Comparison of ENCODE assay signal across 14 mouse cellular contexts in genomic region chr6:129113769-129114168, GRCm38 (mm10). TPM values are rescaled to one million over a fixed set of nuclear protein-coding genes. Genes with fewer than 3 reads are reported as not detected.
DNase-seq lines count a peak whose midpoint lies in the region; ATAC-seq lines count a peak whose summit lies in the region.
"Had no signal": no experiment of that assay in that cellular context is flagged by ENCODE, and none has a peak within 500 bp of the region (broad histone marks: within the 10 kb centered on the region; RNA-seq: fewer than 3 reads in every experiment).

No protein-coding gene starts in this region.

- no peak overlapping the region for H3K9ac ChIP-seq in embryonic facial prominence, embryonic 14.5 days (ENCODE audit: low read depth, low read length)
- no peak overlapping the region for H3K9ac ChIP-seq in liver, embryonic 11.5 days (ENCODE audit: low read depth, low read length)
- H3K9ac ChIP-seq in intestine, embryonic 15.5 days = no peak overlapping the region
- no peak overlapping the region for H3K9ac ChIP-seq in forebrain, embryonic 13.5 days
- H3K9ac ChIP-seq: hindbrain, embryonic 14.5 days; limb, embryonic 12.5 days had no signal

- no peak overlapping the region for H3K27ac ChIP-seq in embryonic facial prominence, embryonic 14.5 days (replicated peaks; ENCODE audit: low read depth, low read length)
- H3K27ac ChIP-seq in embryonic facial prominence, embryonic 10.5 days (replicated peaks) = no peak overlapping the region
- H3K27ac ChIP-seq in liver, embryonic 11.5 days (ENCODE audit: low read depth, low read length) = no peak overlapping the region
- no peak overlapping the region for H3K27ac ChIP-seq in intestine, embryonic 15.5 days
- no peak overlapping the region for H3K27ac ChIP-seq in forebrain, embryonic 10.5 days
- H3K27ac ChIP-seq in forebrain, embryonic 13.5 days = no peak overlapping the region
- H3K27ac ChIP-seq: hindbrain, embryonic 14.5 days; limb, embryonic 12.5 days had no signal

- no peaks in the 10 kb centered on the region for H3K27me3 ChIP-seq in embryonic facial prominence, embryonic 14.5 days (replicated peaks; ENCODE audit: control insufficient read depth, insufficient read depth, low read length)
- no peaks in the 10 kb centered on the region for H3K27me3 ChIP-seq in embryonic facial prominence, embryonic 10.5 days (replicated peaks; ENCODE audit: low read depth, poor library complexity, severe bottlenecking)
- no peaks in the 10 kb centered on the region for H3K27me3 ChIP-seq in liver, embryonic 11.5 days (replicated peaks; ENCODE audit: control insufficient read depth, insufficient read depth, low read length)
- no peaks in the 10 kb centered on the region for H3K27me3 ChIP-seq in intestine, embryonic 15.5 days (replicated peaks)
- H3K27me3 ChIP-seq in forebrain, embryonic 10.5 days (ENCODE audit: poor library complexity, severe bottlenecking) = no peaks in the 10 kb centered on the region
- no peaks in the 10 kb centered on the region for H3K27me3 ChIP-seq in forebrain, embryonic 13.5 days
- H3K27me3 ChIP-seq: limb, embryonic 12.5 days; megakaryocyte, embryonic 14.5 days had no signal

- no peak for ATAC-seq in embryonic facial prominence, embryonic 14.5 days (ENCODE audit: low read depth)
- ATAC-seq in liver, embryonic 11.5 days (replicated peaks; ENCODE audit: low FRiP score) = peak; percentile 11; the same call in 1 of the 2 replicates
- peak; percentile 46 for ATAC-seq in intestine, embryonic 15.5 days
- no peak for ATAC-seq in forebrain, embryonic 13.5 days

- DNase-seq in embryonic facial prominence, embryonic 14.5 days (ENCODE audit: low spot score) = peak; percentile 19
- DNase-seq in embryonic facial prominence, embryonic 10.5 days (ENCODE audit: low spot score) = no peak
- no peak for DNase-seq in liver, embryonic 11.5 days (ENCODE audit: low spot score)
- DNase-seq in liver = no peak
- DNase-seq in mesoderm, embryonic 11.5 days (ENCODE audit: low read depth, low spot score) = peak; percentile 31
- DNase-seq in forebrain, embryonic 10.5 days (ENCODE audit: extremely low spot score, low spot score) = no peak
- DNase-seq: adrenal gland, postnatal 25 days; cerebellum, adult 11 months; right cerebral cortex, adult 18-20 months had no signal

- no peaks in the 10 kb centered on the region for H3K36me3 ChIP-seq in embryonic facial prominence, embryonic 14.5 days (ENCODE audit: control insufficient read depth, insufficient read depth, low read length)
- H3K36me3 ChIP-seq in embryonic facial prominence, embryonic 10.5 days (replicated peaks) = no peaks in the 10 kb centered on the region
- no peaks in the 10 kb centered on the region for H3K36me3 ChIP-seq in liver, embryonic 11.5 days (ENCODE audit: control insufficient read depth, insufficient read depth, low read length)
- H3K36me3 ChIP-seq in intestine, embryonic 15.5 days = no peaks in the 10 kb centered on the region
- H3K36me3 ChIP-seq in forebrain, embryonic 10.5 days (replicated peaks) = no peaks in the 10 kb centered on the region
- H3K36me3 ChIP-seq in forebrain, embryonic 13.5 days (ENCODE audit: poor library complexity, severe bottlenecking) = no peaks in the 10 kb centered on the region
- H3K36me3 ChIP-seq: limb, embryonic 12.5 days had no signal

- H3K9me3 ChIP-seq in embryonic facial prominence, embryonic 14.5 days (ENCODE audit: control insufficient read depth, low read length) = no peaks in the 10 kb centered on the region
- no peaks in the 10 kb centered on the region for H3K9me3 ChIP-seq in embryonic facial prominence, embryonic 10.5 days
- H3K9me3 ChIP-seq in liver, embryonic 11.5 days (ENCODE audit: control insufficient read depth, low read length) = no peaks in the 10 kb centered on the region
- H3K9me3 ChIP-seq in intestine, embryonic 15.5 days = no peaks in the 10 kb centered on the region
- no peaks in the 10 kb centered on the region for H3K9me3 ChIP-seq in forebrain, embryonic 10.5 days
- H3K9me3 ChIP-seq in forebrain, embryonic 13.5 days (replicated peaks) = no peaks in the 10 kb centered on the region
- H3K9me3 ChIP-seq: limb, embryonic 12.5 days; megakaryocyte, embryonic 14.5 days had no signal

- WGBS in embryonic facial prominence, embryonic 14.5 days = 24% methylated on average over 1 of the region's 1 CpGs
- 68% methylated on average over 1 of the region's 1 CpGs for WGBS in embryonic facial prominence, embryonic 10.5 days
- 32% methylated on average over 1 of the region's 1 CpGs for WGBS in liver, embryonic 11.5 days
- WGBS in intestine, embryonic 15.5 days = 41% methylated on average over 1 of the region's 1 CpGs
- WGBS in forebrain, embryonic 10.5 days = 65% methylated on average over 1 of the region's 1 CpGs
- 48% methylated on average over 1 of the region's 1 CpGs for WGBS in forebrain, embryonic 13.5 days

- H3K4me3 ChIP-seq in embryonic facial prominence, embryonic 14.5 days (ENCODE audit: low read depth, low read length) = no peak overlapping the region
- no peak overlapping the region for H3K4me3 ChIP-seq in embryonic facial prominence, embryonic 10.5 days
- H3K4me3 ChIP-seq in liver, embryonic 11.5 days (ENCODE audit: low read depth, low read length) = no peak overlapping the region
- H3K4me3 ChIP-seq in intestine, embryonic 15.5 days (replicated peaks) = no peak overlapping the region
- H3K4me3 ChIP-seq in forebrain, embryonic 10.5 days = no peak overlapping the region
- H3K4me3 ChIP-seq in forebrain, embryonic 13.5 days = no peak overlapping the region
- H3K4me3 ChIP-seq: limb, embryonic 12.5 days had no signal

- no peak overlapping the region for H3K4me2 ChIP-seq in embryonic facial prominence, embryonic 14.5 days (ENCODE audit: low read depth, low read length)
- H3K4me2 ChIP-seq in liver, embryonic 11.5 days = no peak overlapping the region
- H3K4me2 ChIP-seq in intestine, embryonic 15.5 days (replicated peaks) = no peak overlapping the region
- H3K4me2 ChIP-seq in forebrain, embryonic 13.5 days = no peak overlapping the region
- H3K4me2 ChIP-seq: hindbrain, embryonic 14.5 days; limb, embryonic 12.5 days had no signal

- H3K4me1 ChIP-seq in embryonic facial prominence, embryonic 14.5 days (ENCODE audit: control insufficient read depth, insufficient read depth, low read length) = no peaks in the 10 kb centered on the region
- no peaks in the 10 kb centered on the region for H3K4me1 ChIP-seq in embryonic facial prominence, embryonic 10.5 days
- H3K4me1 ChIP-seq in liver, embryonic 11.5 days (replicated peaks; ENCODE audit: control insufficient read depth, insufficient read depth, low read length) = no peaks in the 10 kb centered on the region
- 0 out of 2 replicates have a peak, but pooled peaks cover 3% of the 10 kb centered on the region for H3K4me1 ChIP-seq in intestine, embryonic 15.5 days (replicated peaks)
- no peaks in the 10 kb centered on the region for H3K4me1 ChIP-seq in forebrain, embryonic 10.5 days
- no peaks in the 10 kb centered on the region for H3K4me1 ChIP-seq in forebrain, embryonic 13.5 days
- H3K4me1 ChIP-seq: limb, embryonic 12.5 days had no signal

RNA-seq across cellular contexts. Expression of gene Clec2e, which starts 13.1 kb away (rescaled TPM):
- polyA plus RNA-seq in embryonic facial prominence, embryonic 14.5 days (2014; fragmentation: Nextera tagmentation; extraction: Ambion mirVana) = 0.18 TPM in 2 replicates
- not detected in 2 replicates for polyA plus RNA-seq in embryonic facial prominence, embryonic 10.5 days (2016; fragmentation: Nextera tagmentation; extraction: Ambion mirVana)
- polyA plus RNA-seq in liver, embryonic 11.5 days (2014; fragmentation: Nextera tagmentation; extraction: Ambion mirVana) = not detected in 2 replicates
- 10.4 and 11.4 TPM in 2 replicates for polyA plus RNA-seq in intestine, embryonic 15.5 days (2015; fragmentation: Nextera tagmentation; extraction: Ambion mirVana)
- not detected in 2 replicates for polyA plus RNA-seq in forebrain, embryonic 10.5 days (2016; fragmentation: Nextera tagmentation; extraction: Ambion mirVana)
- not detected in 2 replicates for polyA plus RNA-seq in forebrain, embryonic 13.5 days (2015; fragmentation: Nextera tagmentation; extraction: Ambion mirVana)
- polyA plus RNA-seq: hindbrain, embryonic 14.5 days; limb, embryonic 12.5 days had no signal

Comparison
In these comparisons a context has a peak if more than half of its experiments do, and no peak if none do; other contexts are left out.
1. DNase-seq: peak in embryonic facial prominence, embryonic 14.5 days (single experiment) and mesoderm, embryonic 11.5 days (single experiment); none in embryonic facial prominence, embryonic 10.5 days (single experiment), liver, embryonic 11.5 days (single experiment), liver (single experiment) and forebrain, embryonic 10.5 days (single experiment).
2. ATAC-seq: peak in liver, embryonic 11.5 days (single experiment) and intestine, embryonic 15.5 days (single experiment); none in embryonic facial prominence, embryonic 14.5 days (single experiment) and forebrain, embryonic 13.5 days (single experiment).